Mouse (Mus musculus): ENCODE results near the gene Trim46. TPM values are rescaled to one million over a fixed set of nuclear protein-coding genes. Genes with fewer than 3 reads are reported as not detected.

Trim46 gene
- polyA plus RNA-seq, 1 experiment, result 12.1 TPM

DNA sequence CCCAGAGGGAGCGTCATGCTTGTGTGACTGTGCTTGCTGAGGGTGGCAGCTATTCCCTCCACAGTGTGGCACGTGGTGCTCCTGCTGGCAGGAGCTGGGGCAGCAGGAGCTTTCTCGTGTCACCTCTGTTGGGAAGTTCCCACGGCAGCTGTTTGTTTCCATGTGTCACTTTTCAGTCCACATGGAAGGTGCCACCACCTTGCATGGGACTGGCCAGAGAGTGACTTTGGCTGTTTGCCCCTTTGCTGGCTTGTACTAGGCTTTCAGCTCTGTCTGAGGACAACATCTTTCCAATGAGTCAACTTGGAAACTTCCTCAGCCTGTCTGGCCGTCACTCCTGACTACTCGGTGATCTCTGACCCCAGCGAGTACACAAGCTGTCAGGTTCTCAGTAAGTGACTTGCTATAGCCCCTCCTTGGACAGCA is 42.4 kb upstream of the Trim46 start:
- DNase-seq, result no peak
- Histone ChIP-seq H3K27ac (ENCODE audit: control insufficient read depth, insufficient read depth, low read length) (no peak overlapping the region), H3K36me3 (ENCODE audit: control insufficient read depth, insufficient read depth, low read length) (no peaks in the 10 kb centered on the region), H3K4me1 (replicated peaks; ENCODE audit: control insufficient read depth, insufficient read depth, low read length) (peaks cover 15% of the 10 kb centered on the region), H3K27me3 (ENCODE audit: control insufficient read depth, insufficient read depth, low read length) (no peaks in the 10 kb centered on the region), H3K4me3 (ENCODE audit: control insufficient read depth, insufficient read depth, low read length) (no peak overlapping the region)
- 81% methylated on average over 7 of the region's 7 CpGs for WGBS
- TF ChIP-seq POLR2A (IDR thresholded peaks at IDR 0.05; ENCODE audit: control insufficient read depth, extremely low read depth, insufficient read depth, low read length, poor library complexity), result no peak

DNA sequence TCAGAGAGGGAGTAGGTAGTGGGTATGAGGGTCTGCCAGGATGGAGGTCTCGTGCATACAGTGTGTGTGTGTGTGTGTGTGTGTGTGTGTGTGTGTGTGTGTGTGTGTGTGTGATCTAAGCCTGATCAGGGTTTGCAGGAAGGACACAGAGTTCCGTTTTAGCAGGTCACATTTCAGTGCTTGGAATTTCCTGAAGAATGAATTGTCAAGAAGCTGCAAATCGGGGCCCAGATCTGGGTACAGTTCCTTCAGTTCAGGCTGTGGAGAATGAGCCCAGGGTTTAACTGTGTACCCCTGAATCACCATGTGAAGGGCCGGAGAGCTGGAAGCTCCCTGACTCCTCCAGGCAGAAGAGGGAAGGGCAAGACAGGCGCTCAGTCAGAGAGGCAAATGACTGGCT is 41.2 kb upstream of the Trim46 start:
- Histone ChIP-seq H3K4me1 (replicated peaks; ENCODE audit: control insufficient read depth, insufficient read depth, low read length) (peaks cover 7% of the 10 kb centered on the region), H3K27me3 (ENCODE audit: control insufficient read depth, insufficient read depth, low read length) (no peaks in the 10 kb centered on the region), H3K4me3 (ENCODE audit: control insufficient read depth, insufficient read depth, low read length) (no peak overlapping the region), H3K27ac (ENCODE audit: control insufficient read depth, insufficient read depth, low read length) (no peak overlapping the region), H3K36me3 (ENCODE audit: control insufficient read depth, insufficient read depth, low read length) (no peaks in the 10 kb centered on the region)
- TF ChIP-seq CTCF (IDR thresholded peaks at IDR 0.05; ENCODE audit: borderline replicate concordance, control insufficient read depth, extremely low read depth, insufficient read depth, low read length, poor library complexity), result no peak
- TF ChIP-seq POLR2A (IDR thresholded peaks at IDR 0.05; ENCODE audit: control insufficient read depth, extremely low read depth, insufficient read depth, low read length, poor library complexity), result no peak
- 81% methylated on average over 5 of the region's 5 CpGs for WGBS
- no peak for DNase-seq

DNA sequence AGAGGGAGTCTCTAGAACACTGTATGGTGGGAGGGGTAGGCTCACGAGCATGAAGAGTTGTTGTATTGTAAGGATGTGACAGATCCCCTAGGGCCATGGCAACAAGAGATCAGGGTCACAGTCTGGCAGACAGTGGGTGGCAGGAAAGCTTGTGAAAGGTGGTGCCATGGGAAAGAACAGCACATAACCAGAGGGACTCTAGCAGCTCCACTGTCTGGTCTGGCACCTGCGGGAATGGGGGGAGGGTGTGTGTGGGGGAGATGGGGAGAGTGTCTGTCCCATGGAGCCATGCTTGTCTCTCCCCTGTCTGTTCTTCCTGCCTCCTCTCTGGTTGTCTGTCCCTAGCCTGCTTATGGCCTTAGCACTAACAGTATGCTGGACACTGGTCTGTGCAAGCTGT is 39.4 kb upstream of the Trim46 start:
- Histone ChIP-seq H3K27ac (ENCODE audit: control insufficient read depth, insufficient read depth, low read length) (no peak overlapping the region), H3K4me3 (ENCODE audit: control insufficient read depth, insufficient read depth, low read length) (no peak overlapping the region), H3K36me3 (ENCODE audit: control insufficient read depth, insufficient read depth, low read length) (no peaks in the 10 kb centered on the region), H3K27me3 (ENCODE audit: control insufficient read depth, insufficient read depth, low read length) (peaks cover 13% of the 10 kb centered on the region), H3K4me1 (replicated peaks; ENCODE audit: control insufficient read depth, insufficient read depth, low read length) (peaks cover 9% of the 10 kb centered on the region)
- TF ChIP-seq CTCF (IDR thresholded peaks at IDR 0.05; ENCODE audit: borderline replicate concordance, control insufficient read depth, extremely low read depth, insufficient read depth, low read length, poor library complexity), result no peak
- no peak for TF ChIP-seq POLR2A (IDR thresholded peaks at IDR 0.05; ENCODE audit: control insufficient read depth, extremely low read depth, insufficient read depth, low read length, poor library complexity)
- DNase-seq, result no peak
- 71% methylated on average over 2 of the region's 2 CpGs for WGBS

DNA sequence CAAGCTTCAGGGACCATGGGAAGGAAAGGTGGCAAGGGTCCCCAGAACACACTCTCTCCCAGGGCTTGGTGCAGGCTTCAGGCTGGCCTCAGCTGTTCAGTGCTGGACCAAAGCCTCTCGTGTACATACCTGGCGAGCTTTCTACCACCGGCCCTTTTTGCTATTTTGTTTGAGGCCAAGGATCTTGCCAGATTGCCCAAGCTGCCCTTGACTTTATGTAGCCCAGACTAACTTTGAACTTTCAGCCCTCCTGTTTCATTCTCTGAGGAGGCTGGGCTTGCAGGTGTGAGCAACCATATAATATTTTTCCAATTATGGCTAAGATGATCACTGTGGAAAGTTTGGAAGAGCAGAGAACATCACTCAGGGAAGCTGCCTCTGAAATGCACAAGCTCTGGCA is 38.2 kb upstream of the Trim46 start:
- 95% methylated on average over 3 of the region's 3 CpGs for WGBS
- no peaks in the 10 kb centered on the region for H3K36me3 ChIP-seq (ENCODE audit: control insufficient read depth, insufficient read depth, low read length)
- DNase-seq, result no peak
- TF ChIP-seq POLR2A (IDR thresholded peaks at IDR 0.05; ENCODE audit: control insufficient read depth, extremely low read depth, insufficient read depth, low read length, poor library complexity) (no peak), CTCF (IDR thresholded peaks at IDR 0.05; ENCODE audit: borderline replicate concordance, control insufficient read depth, extremely low read depth, insufficient read depth, low read length, poor library complexity) (no peak)
- peaks cover 16% of the 10 kb centered on the region for H3K27me3 ChIP-seq (ENCODE audit: control insufficient read depth, insufficient read depth, low read length)
- no peak overlapping the region for H3K27ac ChIP-seq (ENCODE audit: control insufficient read depth, insufficient read depth, low read length)
- H3K4me3 ChIP-seq (ENCODE audit: control insufficient read depth, insufficient read depth, low read length), result no peak overlapping the region
- H3K4me1 ChIP-seq (replicated peaks; ENCODE audit: control insufficient read depth, insufficient read depth, low read length), result peaks cover 13% of the 10 kb centered on the region

DNA sequence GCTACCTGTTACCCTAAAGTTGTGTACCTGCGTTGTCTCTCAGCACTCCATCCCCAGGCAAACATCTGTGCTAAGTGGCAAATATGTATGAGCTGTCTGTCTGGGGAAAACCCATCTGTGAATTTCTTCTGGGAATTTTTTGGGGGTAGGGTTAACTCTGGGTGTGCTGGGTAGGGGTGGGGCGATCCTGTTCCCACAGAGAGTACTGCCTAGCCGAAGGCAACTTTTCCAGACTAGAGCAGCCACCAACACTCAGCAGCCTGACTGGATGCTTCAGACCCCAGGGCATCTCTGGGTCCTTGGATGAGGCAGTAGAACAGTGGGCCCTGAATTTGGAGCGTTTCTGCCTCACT is 36.2 kb upstream of the Trim46 start:
- DNase-seq, result no peak
- WGBS, result 42% methylated on average over 4 of the region's 4 CpGs
- Histone ChIP-seq H3K27me3 (ENCODE audit: control insufficient read depth, insufficient read depth, low read length) (peaks cover 21% of the 10 kb centered on the region), H3K27ac (ENCODE audit: control insufficient read depth, insufficient read depth, low read length) (no peak overlapping the region), H3K4me1 (replicated peaks; ENCODE audit: control insufficient read depth, insufficient read depth, low read length) (peaks cover 13% of the 10 kb centered on the region), H3K4me3 (ENCODE audit: control insufficient read depth, insufficient read depth, low read length) (no peak overlapping the region), H3K36me3 (ENCODE audit: control insufficient read depth, insufficient read depth, low read length) (no peaks in the 10 kb centered on the region)
- TF ChIP-seq CTCF (IDR thresholded peaks at IDR 0.05; ENCODE audit: borderline replicate concordance, control insufficient read depth, extremely low read depth, insufficient read depth, low read length, poor library complexity) (no peak), POLR2A (IDR thresholded peaks at IDR 0.05; ENCODE audit: control insufficient read depth, extremely low read depth, insufficient read depth, low read length, poor library complexity) (no peak)

DNA sequence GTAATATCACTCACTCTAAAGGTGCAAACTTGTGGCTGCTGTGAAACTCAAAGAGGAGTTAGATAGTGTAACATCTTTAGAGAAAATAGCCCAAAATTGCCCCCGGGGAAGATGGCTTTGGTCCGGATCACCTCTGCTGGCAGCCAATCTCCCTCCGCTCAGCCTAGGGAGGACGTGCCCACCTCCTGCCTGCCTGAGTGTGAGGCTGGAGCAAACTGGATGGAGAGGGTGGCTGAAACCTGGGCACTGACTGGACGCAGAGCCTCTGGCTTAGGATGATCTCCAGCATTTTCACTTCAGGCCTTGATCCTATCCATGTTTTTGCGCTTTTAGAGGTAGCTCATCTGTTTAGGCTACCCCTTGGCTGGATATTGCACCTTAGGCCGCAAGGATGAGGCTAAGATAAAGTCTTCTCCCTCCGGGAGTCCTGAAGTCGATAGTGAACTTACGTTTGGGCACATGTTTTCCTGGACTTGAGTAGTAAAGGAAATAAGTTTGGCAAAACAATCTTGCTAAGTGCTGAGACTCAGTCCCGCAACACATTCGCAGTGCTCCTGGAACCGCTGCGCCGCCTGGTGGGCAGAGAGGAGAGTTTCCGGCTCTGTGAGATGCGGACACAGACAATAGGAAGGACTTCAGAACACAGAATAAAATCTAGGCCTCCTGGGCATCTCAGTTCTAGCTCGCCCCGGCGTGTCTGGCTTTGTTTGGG is 35.6 kb upstream of the Trim46 start:
- H3K4me1 ChIP-seq (replicated peaks; ENCODE audit: control insufficient read depth, insufficient read depth, low read length), result peaks cover 13% of the 10 kb centered on the region
- peak; percentile 84 for DNase-seq
- no peak overlapping the region for H3K4me3 ChIP-seq (ENCODE audit: control insufficient read depth, insufficient read depth, low read length)
- WGBS, result 20% methylated on average over 20 of the region's 20 CpGs
- H3K27ac ChIP-seq (ENCODE audit: control insufficient read depth, insufficient read depth, low read length), result no peak overlapping the region
- no peaks in the 10 kb centered on the region for H3K36me3 ChIP-seq (ENCODE audit: control insufficient read depth, insufficient read depth, low read length)
- TF ChIP-seq POLR2A (IDR thresholded peaks at IDR 0.05; ENCODE audit: control insufficient read depth, extremely low read depth, insufficient read depth, low read length, poor library complexity), result no peak
- TF ChIP-seq CTCF (IDR thresholded peaks at IDR 0.05; ENCODE audit: borderline replicate concordance, control insufficient read depth, extremely low read depth, insufficient read depth, low read length, poor library complexity), result peak; percentile 90
- H3K27me3 ChIP-seq (ENCODE audit: control insufficient read depth, insufficient read depth, low read length), result peaks cover 21% of the 10 kb centered on the region
